Mouse (Mus musculus): ENCODE results near the gene Krt81. TPM values are rescaled to one million over a fixed set of nuclear protein-coding genes. Genes with fewer than 3 reads are reported as not detected.

Krt81 gene
- total RNA-seq, 2 experiments from 2014 or later, result not detected

GRCm38 (mm10) chr15:101454774-101455173, 8.8 kb downstream of the Krt81 start:
- no peak for DNase-seq (ENCODE audit: low spot score in 2 of 2)

GRCm38 (mm10) chr15:101453093-101453736, 10.3 kb downstream of the Krt81 start:
- DNase-seq (ENCODE audit: low spot score in 2 of 2), result peak; percentile 76 to 81

GRCm38 (mm10) chr15:101447444-101447843, 16.1 kb downstream of the Krt81 start, which contains the start of gene Krt88:
Krt88 (plus strand) TSS chr15:101447744.
- no peak for DNase-seq (ENCODE audit: low spot score in 2 of 2)

GRCm38 (mm10) chr15:101446572-101446971, 17.0 kb downstream of the Krt81 start:
- no peak for DNase-seq (ENCODE audit: low spot score in 2 of 2)

GRCm38 (mm10) chr15:101440837-101441236, 22.7 kb downstream of the Krt81 start:
- DNase-seq (ENCODE audit: low spot score in 2 of 2), result no peak

GRCm38 (mm10) chr15:101438555-101438954, 25.0 kb downstream of the Krt81 start, which contains the start of gene Krt87:
Krt87 (minus strand) TSS chr15:101438804.
- DNase-seq (ENCODE audit: low spot score in 2 of 2), result no peak

- DNase-seq (ENCODE audit: low spot score in 2 of 2), result no peak
These were observed 26.9 kb downstream of the Krt81 start for GRCm38 (mm10) chr15:101436611-101437010.

- no peak for DNase-seq (ENCODE audit: low spot score in 2 of 2)
These were observed 38.6 kb downstream of the Krt81 start for GRCm38 (mm10) chr15:101424914-101425313.

GRCm38 (mm10) chr15:101420903-101421302, 42.6 kb downstream of the Krt81 start:
- DNase-seq (ENCODE audit: low spot score in 2 of 2), result no peak

- no peak for DNase-seq (ENCODE audit: low spot score in 2 of 2)
These were observed 44.6 kb downstream of the Krt81 start for GRCm38 (mm10) chr15:101418950-101419349.

- DNase-seq (ENCODE audit: low spot score in 2 of 2), result no peak
These were observed 48.6 kb downstream of the Krt81 start for GRCm38 (mm10) chr15:101414807-101415565.

- DNase-seq (ENCODE audit: low spot score in 2 of 2), result no peak
These were observed 49.5 kb downstream of the Krt81 start for GRCm38 (mm10) chr15:101413916-101414635.

GRCm38 (mm10) chr15:101412188-101412587, 51.4 kb downstream of the Krt81 start:
- no peak for DNase-seq (ENCODE audit: low spot score in 2 of 2)

GRCm38 (mm10) chr15:101410775-101411174, 52.8 kb downstream of the Krt81 start, which contains the start of gene Krt7:
Krt7 (plus strand) TSS chr15:101411043.
- no peak for DNase-seq (ENCODE audit: low spot score in 2 of 2)

Other genes with a start within 250 kb of the Krt81 start
- gene Grasp, start 239.6 kb downstream of the Krt81 start, total RNA-seq (2021), result 100 to 1,000 TPM in 1 of 2 experiments, 10 to 100 TPM in 1; 77.7 to 111 TPM
- 100 to 1,000 TPM; 171 to 181 TPM for gene Nr4a1, start 209.5 kb downstream of the Krt81 start, total RNA-seq (2021)
- gene Atg101, start 179.5 kb downstream of the Krt81 start, total RNA-seq (2021), result 10 to 100 TPM; 45.5 to 53.6 TPM
- under 1 TPM; 0.40 to 0.42 TPM for gene 6030408B16Rik, start 170.5 kb downstream of the Krt81 start, total RNA-seq (2021)
- 1 to 10 TPM; 2.2 to 3.3 TPM for gene Krt80, start 93.6 kb downstream of the Krt81 start, total RNA-seq (2021)
- not detected for gene Krt7, start 52.7 kb downstream of the Krt81 start, total RNA-seq (2021)
- gene Krt87, start 24.9 kb downstream of the Krt81 start, total RNA-seq (2021), result under 1 TPM in 1 of 2 experiments, not detected in 1; 0.21 TPM
- gene Krt88, start 16.0 kb downstream of the Krt81 start, total RNA-seq (2021), result not detected
- not detected for gene Krt86, start 9.7 kb upstream of the Krt81 start, total RNA-seq (2021)
- gene Krt83, start 27.8 kb upstream of the Krt81 start, total RNA-seq (2021), result not detected
- gene Gm49425, start 53.5 kb upstream of the Krt81 start, total RNA-seq (2021), result not detected
- not detected for gene Krt84, start 69.1 kb upstream of the Krt81 start, total RNA-seq (2021)
- not detected for gene Krt82, start 86.9 kb upstream of the Krt81 start, total RNA-seq (2021)
- gene Krt90, start 99.2 kb upstream of the Krt81 start, total RNA-seq (2021), result not detected
- gene Krt75, start 110.2 kb upstream of the Krt81 start, total RNA-seq (2021), result not detected
- not detected for gene Gm5414, start 164.4 kb upstream of the Krt81 start, total RNA-seq (2021)
- not detected for gene Gm5478, start 183.6 kb upstream of the Krt81 start, total RNA-seq (2021)
- gene Krt6b, start 216.5 kb upstream of the Krt81 start, total RNA-seq (2021), result not detected
- gene Krt6a, start 230.6 kb upstream of the Krt81 start, total RNA-seq (2021), result not detected
- gene Krt5, start 249.1 kb upstream of the Krt81 start, total RNA-seq (2021), result not detected